Mouse (Mus musculus): ENCODE measurements around the gene Ccm2l.

Gene Ccm2l

GRCm38 (mm10) chr2:153090551-153091165 is 24.9 kb downstream of the Ccm2l start:
- DNase-seq (ENCODE audit: low spot score in 2 of 2), result no peak

GRCm38 (mm10) chr2:153107046-153107766 is 41.5 kb downstream of the Ccm2l start:
- no peak for DNase-seq (ENCODE audit: low spot score in 2 of 2)

- no peak for DNase-seq (ENCODE audit: low spot score in 2 of 2)
These were observed 42.0 kb downstream of the Ccm2l start for GRCm38 (mm10) chr2:153107802-153108201.

- DNase-seq (ENCODE audit: low spot score in 2 of 2), result no peak
These were observed 42.8 kb downstream of the Ccm2l start, which contains the start of gene Hck for GRCm38 (mm10) chr2:153108313-153109264. Gene Hck (plus strand): TSS chr2:153108468.

GRCm38 (mm10) chr2:153109596-153109995 is 43.8 kb downstream of the Ccm2l start:
- no peak for DNase-seq (ENCODE audit: low spot score in 2 of 2)

- no peak for DNase-seq (ENCODE audit: low spot score in 2 of 2)
These were observed 45.5 kb downstream of the Ccm2l start for GRCm38 (mm10) chr2:153111298-153111697.

GRCm38 (mm10) chr2:153115679-153116081 is 49.9 kb downstream of the Ccm2l start:
- no peak for DNase-seq (ENCODE audit: low spot score in 2 of 2)

GRCm38 (mm10) chr2:153117051-153117486 is 51.3 kb downstream of the Ccm2l start:
- DNase-seq (ENCODE audit: low spot score in 2 of 2), result peak in 1 of 2 experiments; percentile 18

GRCm38 (mm10) chr2:153119488-153119887 is 53.7 kb downstream of the Ccm2l start:
- no peak for DNase-seq (ENCODE audit: low spot score in 2 of 2)

GRCm38 (mm10) chr2:153120126-153120525 is 54.4 kb downstream of the Ccm2l start:
- no peak for DNase-seq (ENCODE audit: low spot score in 2 of 2)

GRCm38 (mm10) chr2:153121821-153122615 is 56.3 kb downstream of the Ccm2l start:
- DNase-seq (ENCODE audit: low spot score in 2 of 2), result no peak

- DNase-seq (ENCODE audit: low spot score in 2 of 2), result no peak
These were observed 56.9 kb downstream of the Ccm2l start for GRCm38 (mm10) chr2:153122701-153123100.

- no peak for DNase-seq (ENCODE audit: low spot score in 2 of 2)
These were observed 60.1 kb downstream of the Ccm2l start for GRCm38 (mm10) chr2:153125875-153126274.

GRCm38 (mm10) chr2:153131019-153131418 is 65.3 kb downstream of the Ccm2l start:
- no peak for DNase-seq (ENCODE audit: low spot score in 2 of 2)

All from left cerebral cortex, adult 9 months (tissue).